Mouse (Mus musculus) E14TG2a.4 (cell line): ENCODE measurements around the gene Dctn1.

ENCODE experiments used
- H3K27me3 ChIP-seq: 2 replicates; pipeline ENCODE4 v1.6.1; 2014; ENCODE audit warnings: low read length, control low read depth; ENCODE audit not compliant: insufficient read depth
- H3K36me3 ChIP-seq: 2 replicates; pipeline ENCODE4 v1.6.1; 2014; ENCODE audit warnings: low read length, control low read depth; ENCODE audit not compliant: insufficient read depth
- H3K4me1 ChIP-seq: replicated peaks from 2 replicates; pipeline ENCODE4 v1.6.1; 2014; ENCODE audit warnings: low read depth, low read length, control low read depth
- H3K4me3 ChIP-seq: replicated peaks from 2 replicates; pipeline ENCODE4 v1.5.1; 2014; ENCODE audit warnings: mild to moderate bottlenecking, low read length
- H3K9me3 ChIP-seq: 2 replicates; pipeline ENCODE4 v1.6.1; 2014; ENCODE audit warnings: low read length, control low read depth
- CTCF ChIP-seq: conservative IDR thresholded peaks from 2 replicates; pipeline ENCODE4 v1.5.1; 2014; ENCODE audit warnings: low read length
- NANOG ChIP-seq: IDR thresholded peaks from 2 replicates; pipeline ENCODE4 v1.6.1; 2014; ENCODE audit warnings: borderline replicate concordance, low read length, mixed read lengths
- POU5F1 ChIP-seq: IDR thresholded peaks from 2 replicates; pipeline ENCODE4 v1.6.1; 2014; ENCODE audit warnings: low read length, borderline replicate concordance

Dctn1 gene

DNA sequence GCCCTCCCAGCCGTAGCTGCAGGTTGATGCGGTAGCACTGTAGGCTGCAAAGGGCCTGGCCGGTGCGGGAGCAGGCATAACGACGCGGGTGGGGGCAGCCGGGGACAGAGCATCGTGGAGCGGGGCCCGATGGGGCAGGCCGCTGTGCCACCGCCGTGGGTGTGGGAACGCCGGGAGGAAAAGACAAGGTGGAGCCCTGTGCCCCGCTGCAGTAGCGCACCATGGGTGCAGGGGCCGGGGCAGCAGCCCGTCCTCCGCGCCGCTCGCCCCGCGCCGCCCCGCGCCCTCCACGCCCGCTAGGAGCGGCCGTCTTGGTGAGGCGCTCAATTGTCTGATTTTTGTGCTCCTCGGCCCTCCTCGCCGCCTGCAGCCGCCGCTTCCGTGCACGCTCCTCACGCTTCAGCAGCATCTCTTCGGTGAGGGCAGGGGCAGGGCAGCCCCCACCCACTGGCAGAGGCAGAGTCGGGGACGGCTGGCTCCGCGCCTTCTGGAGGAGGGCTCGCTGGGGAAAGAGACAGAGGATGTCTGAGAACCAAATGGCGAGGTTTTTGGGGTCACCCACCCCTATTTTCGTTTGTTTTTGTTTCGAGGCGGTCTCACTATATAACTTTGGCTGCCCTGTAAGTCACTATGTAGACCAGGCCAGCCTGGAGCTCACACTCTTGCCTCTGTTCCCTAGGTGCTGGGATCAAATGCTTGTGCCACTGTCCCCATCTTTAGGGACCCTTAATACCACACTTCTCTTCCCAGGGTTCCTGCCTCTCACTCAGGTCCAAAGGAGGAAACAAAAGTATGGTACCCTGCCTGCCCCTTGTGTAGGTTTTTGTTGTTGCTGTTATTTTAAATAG, 43.6 kb upstream of the Dctn1 start:
- peaks cover 40% of the 10 kb centered on the region for H3K36me3 ChIP-seq
- no peak for TF ChIP-seq NANOG
- TF ChIP-seq CTCF: no peak
- no peak for TF ChIP-seq POU5F1
- no peaks in the 10 kb centered on the region for H3K9me3 ChIP-seq
- peak overlapping the region; percentile 91 for H3K4me3 ChIP-seq
- no peaks in the 10 kb centered on the region for H3K27me3 ChIP-seq
- H3K4me1 ChIP-seq: peaks cover 67% of the 10 kb centered on the region

- Histone ChIP-seq H3K4me1 (peaks cover 60% of the 10 kb centered on the region), H3K4me3 (0 out of 2 replicates have a peak overlapping the region, but pooled peaks have one; percentile 91), H3K27me3 (no peaks in the 10 kb centered on the region), H3K36me3 (peaks cover 32% of the 10 kb centered on the region), H3K9me3 (no peaks in the 10 kb centered on the region)
- TF ChIP-seq CTCF: no peak
Measured at GRCm38 (mm10) chr6:83122961-83123360, 42.8 kb upstream of the Dctn1 start.

GRCm38 (mm10) chr6:83124851-83125312, 40.8 kb upstream of the Dctn1 start:
- peaks cover 44% of the 10 kb centered on the region for H3K4me1 ChIP-seq
- H3K4me3 ChIP-seq: peak overlapping the region; percentile 91
- TF ChIP-seq NANOG (no peak), CTCF (no peak), POU5F1 (no peak)
- H3K36me3 ChIP-seq: peaks cover 13% of the 10 kb centered on the region
- no peaks in the 10 kb centered on the region for H3K9me3 ChIP-seq
- no peaks in the 10 kb centered on the region for H3K27me3 ChIP-seq

DNA sequence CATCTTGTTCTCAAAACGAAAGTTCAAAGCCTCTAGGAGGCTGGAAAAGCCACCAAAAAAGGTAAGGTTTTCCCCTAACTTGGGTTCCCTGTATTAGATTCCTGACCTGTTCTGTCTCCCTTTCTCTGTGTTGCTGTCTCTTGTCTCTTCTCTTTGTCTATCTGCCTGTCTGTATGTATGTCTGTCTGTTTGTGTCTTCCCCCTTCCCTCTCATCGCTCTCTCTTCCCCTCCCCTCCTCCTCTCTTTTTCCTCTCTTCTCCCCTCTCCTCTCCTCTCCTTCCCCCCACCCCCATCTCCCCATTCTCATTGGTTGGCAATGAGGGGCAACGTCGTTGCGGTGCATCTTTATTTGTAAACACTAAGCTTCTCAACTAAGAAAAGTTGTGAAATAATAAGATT, 40.4 kb upstream of the Dctn1 start, which contains the start of gene Ino80b:
Gene Ino80b (minus strand): TSS at position 101 of the 400 bp plus-strand sequence.
- Histone ChIP-seq H3K36me3 (peaks cover 12% of the 10 kb centered on the region), H3K4me1 (peaks cover 39% of the 10 kb centered on the region), H3K4me3 (peak within 1 kb of the TSS; percentile 91), H3K9me3 (no peaks in the 10 kb centered on the region), H3K27me3 (no peaks in the 10 kb centered on the region)
- TF ChIP-seq CTCF (no peak), POU5F1 (no peak), NANOG (no peak)

GRCm38 (mm10) chr6:83127419-83127818, 38.3 kb upstream of the Dctn1 start:
- TF ChIP-seq NANOG (no peak), POU5F1 (no peak), CTCF (peak; percentile 62)
- Histone ChIP-seq H3K27me3 (no peaks in the 10 kb centered on the region), H3K36me3 (peaks cover 12% of the 10 kb centered on the region), H3K4me3 (no peak overlapping the region), H3K4me1 (peaks cover 48% of the 10 kb centered on the region), H3K9me3 (no peaks in the 10 kb centered on the region)

DNA sequence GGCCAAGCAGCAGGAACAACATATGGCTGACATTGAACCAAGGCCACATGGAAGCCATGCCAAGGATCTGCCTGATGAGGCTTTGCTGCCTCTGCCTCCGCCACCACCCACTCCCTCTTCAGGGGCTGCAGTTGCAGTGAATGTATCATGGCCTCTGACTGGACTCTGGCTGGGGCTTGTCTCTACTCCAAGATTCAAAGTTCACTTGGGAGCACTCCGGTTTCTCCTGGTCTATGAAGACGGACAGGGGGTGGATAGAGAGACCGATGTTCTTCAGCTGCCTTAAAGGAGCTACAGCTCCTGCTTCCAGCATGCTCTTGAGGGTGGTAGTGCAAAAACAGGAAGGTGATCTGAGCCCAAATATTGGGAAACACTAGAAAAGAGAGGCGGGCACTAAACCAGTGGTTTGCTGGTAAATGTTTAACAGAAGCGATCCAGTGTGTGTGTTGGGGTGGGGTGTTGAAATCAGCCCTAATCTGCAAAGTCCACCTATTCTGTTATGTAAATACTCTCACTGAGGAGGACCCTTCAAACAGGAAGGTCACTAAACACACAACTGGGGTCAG, 34.2 kb upstream of the Dctn1 start:
- no peaks in the 10 kb centered on the region for H3K36me3 ChIP-seq
- peaks cover 44% of the 10 kb centered on the region for H3K4me1 ChIP-seq
- no peaks in the 10 kb centered on the region for H3K9me3 ChIP-seq
- no peak for TF ChIP-seq CTCF
- TF ChIP-seq POU5F1: no peak
- no peak for TF ChIP-seq NANOG
- no peak overlapping the region for H3K4me3 ChIP-seq
- peaks cover 29% of the 10 kb centered on the region for H3K27me3 ChIP-seq

DNA sequence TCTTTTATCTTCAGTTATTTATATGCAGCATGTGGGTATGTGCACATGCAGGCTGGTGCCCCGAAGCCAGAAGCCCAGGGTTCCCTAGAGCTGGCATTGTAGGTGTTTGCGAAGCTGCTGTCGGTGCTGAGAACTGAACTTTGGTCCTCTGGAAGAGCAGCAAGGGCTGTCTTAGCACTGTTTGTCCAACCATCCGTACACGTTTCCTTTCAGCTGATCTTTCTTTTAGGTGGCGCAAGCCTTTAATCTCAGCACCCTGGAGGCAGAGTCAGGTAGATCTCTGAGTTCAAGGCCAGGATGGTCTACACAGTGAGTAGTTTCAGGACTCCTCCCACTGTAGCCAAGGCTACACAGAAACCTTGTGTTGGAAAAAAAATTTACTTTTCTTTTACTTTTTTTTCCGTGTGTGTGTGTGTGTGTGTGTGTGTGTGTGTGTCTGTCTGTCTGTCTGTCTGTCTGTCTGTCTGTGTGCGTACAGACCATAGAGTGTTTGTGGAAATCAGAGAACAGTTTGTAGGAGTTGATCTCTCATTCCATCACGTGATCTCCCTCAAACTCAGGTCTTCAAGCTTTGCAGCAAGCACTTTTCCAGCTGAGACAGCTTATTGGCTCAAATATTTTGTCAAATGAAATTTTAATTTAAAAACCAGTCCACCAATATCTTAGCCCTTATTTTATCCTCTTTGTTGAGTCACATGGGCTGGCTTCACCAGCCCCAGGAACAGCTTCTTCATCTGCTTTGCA, 33.4 kb upstream of the Dctn1 start:
- H3K27me3 ChIP-seq: peaks cover 37% of the 10 kb centered on the region
- no peak overlapping the region for H3K4me3 ChIP-seq
- no peaks in the 10 kb centered on the region for H3K9me3 ChIP-seq
- peaks cover 52% of the 10 kb centered on the region for H3K4me1 ChIP-seq
- no peaks in the 10 kb centered on the region for H3K36me3 ChIP-seq
- TF ChIP-seq CTCF (no peak), POU5F1 (no peak), NANOG (no peak)

- peaks cover 58% of the 10 kb centered on the region for H3K4me1 ChIP-seq
- H3K36me3 ChIP-seq: no peaks in the 10 kb centered on the region
- H3K27me3 ChIP-seq: peaks cover 55% of the 10 kb centered on the region
- no peaks in the 10 kb centered on the region for H3K9me3 ChIP-seq
- TF ChIP-seq CTCF: no peak
- TF ChIP-seq POU5F1: no peak
- no peak for TF ChIP-seq NANOG
- H3K4me3 ChIP-seq: no peak overlapping the region
Measured at GRCm38 (mm10) chr6:83134226-83134625, 31.5 kb upstream of the Dctn1 start.
